Mouse (Mus musculus) erythroblast, embryonic 14.5 days (primary cell): ENCODE measurements around the gene Gm10309.

Experiments used
- GATA1 ChIP-seq: IDR thresholded peaks from 2 replicates; pipeline ENCODE4 v1.6.1; 2012; ENCODE audit warnings: low read length, inconsistent platforms, mixed read lengths
- TAL1 ChIP-seq: IDR thresholded peaks from 3 replicates; pipeline ENCODE4 v1.6.1; 2012; ENCODE audit warnings: low read length, inconsistent platforms, mixed read lengths

- TF ChIP-seq TAL1 (no peak), GATA1 (no peak)
These were observed 51.2 kb downstream of the Gm10309 start for GRCm38 (mm10) chr17:86453673-86454350.
